Mouse (Mus musculus) left cerebral cortex, adult 2 months (tissue): ENCODE measurements around the gene Thbs4. TPM values are rescaled to one million over a fixed set of nuclear protein-coding genes. Genes with fewer than 3 reads are reported as not detected.

Source experiments
- DNase-seq, 2 experiments: peaks; one replicate each; pipeline ENCODE4 v3.0.0; 2021 to 2022; ENCODE audit warnings: low spot score in 2 of 2, mixed read lengths in 1 of 2; ENCODE audit errors: extremely low spot score in 1 of 2
- H3K27ac ChIP-seq: fragments of 200-600 bp; 2 replicates; pipeline ENCODE4 v1.8.1; 2022
- H3K4me3 ChIP-seq: fragments of 200-600 bp; 2 replicates; pipeline ENCODE4 v1.8.1; 2022
- CTCF ChIP-seq: fragments of 200-600 bp; IDR thresholded peaks from 2 replicates; pipeline ENCODE4 v1.8.1; 2022; ENCODE audit warnings: antibody characterized with exemption, mild to moderate bottlenecking, moderate library complexity
- intact Hi-C: fragments of 180-260 bp; cut with DNase I; formaldehyde crosslinking; loops from one replicate; pipeline ENCODE4 v1.15.1; 2025
- total RNA-seq, 2 experiments: library from RNA; stranded (reverse); gene quantifications; 2 replicates each; pipeline ENCODE4 v1.2.3; 2021

Thbs4 gene
- total RNA-seq, 2 experiments from 2014 or later, result 3.4 to 5.8 TPM

DNA sequence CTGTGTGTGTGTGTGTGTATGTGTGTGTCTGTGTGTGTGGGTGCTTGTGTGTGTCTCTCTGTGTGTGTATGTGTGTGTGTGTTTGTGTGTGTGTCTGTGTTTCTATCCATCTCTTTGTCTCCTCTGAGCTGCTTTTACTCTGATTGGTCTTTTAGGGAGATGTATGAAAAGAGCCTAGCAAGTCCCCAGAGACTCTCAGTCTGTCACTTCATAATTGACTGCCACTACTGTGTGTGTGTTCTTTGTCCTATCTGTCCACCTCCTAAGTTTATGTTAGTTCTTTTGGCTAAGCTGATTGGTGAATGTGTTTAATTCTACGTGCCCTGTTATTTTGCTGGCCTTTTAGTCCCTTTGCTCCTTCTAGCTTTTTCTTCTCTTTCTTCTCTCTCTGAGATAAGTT is 58.9 kb downstream of the Thbs4 start:
- DNase-seq, result no peak
- Histone ChIP-seq H3K4me3 (no peak overlapping the region), H3K27ac (no peak overlapping the region)
- no peak for TF ChIP-seq CTCF
- intact Hi-C loops, result no loop called here

- H3K4me3 ChIP-seq, result no peak overlapping the region
- H3K27ac ChIP-seq, result no peak overlapping the region
- no peak for TF ChIP-seq CTCF
- DNase-seq, result no peak
- intact Hi-C loops, result no loop called here
These were observed 60.9 kb downstream of the Thbs4 start for GRCm38 (mm10) chr13:92733741-92734140.

GRCm38 (mm10) chr13:92733252-92733651 is 61.4 kb downstream of the Thbs4 start:
- DNase-seq, result peak; percentile 40 to 52
- intact Hi-C loops, result no loop called here
- Histone ChIP-seq H3K27ac (no peak overlapping the region), H3K4me3 (no peak overlapping the region)
- TF ChIP-seq CTCF, result peak; percentile 52

GRCm38 (mm10) chr13:92732836-92733235 is 61.8 kb downstream of the Thbs4 start:
- Histone ChIP-seq H3K4me3 (no peak overlapping the region), H3K27ac (no peak overlapping the region)
- intact Hi-C loops, result no loop called here

DNA sequence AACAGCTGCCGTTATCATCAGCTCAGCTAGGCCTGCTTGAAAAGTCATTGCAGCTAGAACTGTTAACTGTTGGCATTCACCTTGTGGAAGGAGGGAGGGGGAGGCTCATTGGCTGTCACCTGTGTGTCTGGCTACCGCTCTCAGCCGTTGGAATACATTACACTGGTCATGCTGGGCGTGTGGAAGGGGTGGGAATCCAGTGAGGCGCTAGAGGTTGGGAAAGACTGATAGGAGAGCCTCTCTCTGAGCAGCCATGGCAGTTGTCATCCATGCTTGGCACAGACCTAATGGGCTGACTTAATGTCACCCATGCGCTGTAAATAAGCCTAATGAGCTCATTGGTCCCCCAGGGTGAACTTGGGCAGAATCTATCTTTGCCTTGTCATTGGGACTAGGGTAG is 62.8 kb downstream of the Thbs4 start:
- DNase-seq, result no peak
- H3K27ac ChIP-seq, result no peak overlapping the region
- intact Hi-C loops, result no loop called here
- no peak overlapping the region for H3K4me3 ChIP-seq
- no peak for TF ChIP-seq CTCF

More at GRCm38 (mm10) chr13:92732836-92733235, 61.8 kb downstream of the Thbs4 start:
- DNase-seq, result no peak
- no peak for TF ChIP-seq CTCF

DNA sequence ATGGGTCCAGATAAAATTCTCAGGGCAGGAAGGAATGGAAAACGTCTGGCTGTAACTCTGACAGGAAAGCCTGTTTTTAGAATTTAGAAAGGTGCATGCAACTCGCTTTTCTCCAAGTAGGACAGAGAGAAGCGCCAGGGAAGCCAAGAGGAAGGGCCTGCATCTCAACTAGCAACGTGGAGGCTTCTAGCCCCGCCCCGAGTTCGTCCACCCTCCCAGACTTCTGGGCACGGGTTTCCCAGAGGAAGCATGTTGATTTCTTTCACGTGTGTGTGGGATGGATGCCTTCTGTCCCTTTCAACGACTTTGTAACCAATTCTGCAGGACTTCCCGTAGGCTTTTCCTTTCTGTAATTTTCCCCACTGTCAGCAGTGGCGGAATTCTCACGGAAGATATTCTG is 64.8 kb downstream of the Thbs4 start:
- H3K27ac ChIP-seq, result no peak overlapping the region
- no peak for DNase-seq
- intact Hi-C loops, result no loop called here
- H3K4me3 ChIP-seq, result no peak overlapping the region
- TF ChIP-seq CTCF, result no peak

GRCm38 (mm10) chr13:92722389-92722788 is 72.2 kb downstream of the Thbs4 start:
- no peak overlapping the region for H3K4me3 ChIP-seq
- no peak overlapping the region for H3K27ac ChIP-seq
- no peak for TF ChIP-seq CTCF
- intact Hi-C loops, result no loop called here
- DNase-seq, result no peak

DNA sequence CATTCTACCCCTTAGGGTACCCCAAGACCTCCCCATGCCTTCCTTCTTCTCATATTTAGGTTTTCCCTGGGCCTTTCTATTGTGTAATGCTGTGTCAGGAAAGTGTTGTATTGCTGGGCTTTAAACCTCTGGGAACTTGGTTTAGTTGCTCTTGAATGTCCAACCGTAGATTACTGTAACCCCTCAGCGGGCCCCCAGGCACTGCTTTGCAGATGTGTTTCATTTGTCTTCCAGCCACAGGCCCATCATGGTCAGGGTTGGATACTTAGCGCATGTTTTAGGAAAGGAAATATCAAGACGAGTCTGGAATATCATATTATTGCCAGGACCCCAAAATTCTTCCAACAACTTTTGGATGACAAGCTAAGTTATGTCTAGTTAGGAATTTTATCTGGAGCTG is 73.6 kb downstream of the Thbs4 start:
- TF ChIP-seq CTCF, result no peak
- no peak overlapping the region for H3K4me3 ChIP-seq
- no peak for DNase-seq
- no peak overlapping the region for H3K27ac ChIP-seq
- intact Hi-C loops, result no loop called here

DNA sequence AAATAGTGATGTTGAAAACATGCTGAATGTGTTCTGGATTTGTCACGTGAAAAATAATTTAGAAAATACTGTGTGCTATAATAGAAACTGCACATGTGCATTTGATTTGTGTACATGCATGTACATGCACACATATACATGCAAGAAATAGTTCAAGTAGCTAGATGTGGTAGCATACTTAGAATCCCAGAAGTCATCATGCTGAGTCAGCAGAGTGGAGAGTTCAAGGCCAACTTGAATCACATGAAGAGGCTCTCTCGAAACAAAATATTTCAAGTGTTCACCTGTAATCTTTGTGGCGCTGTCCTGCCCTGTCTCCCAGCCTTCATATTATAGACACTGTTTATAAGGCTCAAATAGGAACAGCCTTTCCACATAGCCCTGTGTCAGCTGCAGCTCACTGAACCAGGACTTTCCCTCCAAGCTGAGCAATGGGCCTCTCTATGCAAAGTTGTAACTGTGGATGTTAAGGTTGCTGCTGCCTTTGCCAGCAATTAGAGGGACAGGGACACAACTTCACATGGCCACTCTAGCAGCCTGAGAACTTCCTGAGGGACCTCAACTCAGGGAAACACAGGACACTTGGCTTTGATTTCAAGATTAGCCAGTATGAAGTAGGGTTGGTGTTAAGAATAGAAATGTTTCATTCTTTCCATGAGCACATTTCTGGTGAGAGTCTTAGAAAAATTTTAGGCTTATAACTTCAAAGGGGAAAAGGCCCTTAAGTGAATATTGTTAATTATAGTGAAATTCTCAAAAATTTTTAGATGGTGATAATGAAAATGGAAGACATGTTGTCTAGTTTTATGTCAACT is 76.6 kb downstream of the Thbs4 start:
- TF ChIP-seq CTCF, result no peak
- intact Hi-C loops, result no loop called here
- no peak overlapping the region for H3K4me3 ChIP-seq

DNA sequence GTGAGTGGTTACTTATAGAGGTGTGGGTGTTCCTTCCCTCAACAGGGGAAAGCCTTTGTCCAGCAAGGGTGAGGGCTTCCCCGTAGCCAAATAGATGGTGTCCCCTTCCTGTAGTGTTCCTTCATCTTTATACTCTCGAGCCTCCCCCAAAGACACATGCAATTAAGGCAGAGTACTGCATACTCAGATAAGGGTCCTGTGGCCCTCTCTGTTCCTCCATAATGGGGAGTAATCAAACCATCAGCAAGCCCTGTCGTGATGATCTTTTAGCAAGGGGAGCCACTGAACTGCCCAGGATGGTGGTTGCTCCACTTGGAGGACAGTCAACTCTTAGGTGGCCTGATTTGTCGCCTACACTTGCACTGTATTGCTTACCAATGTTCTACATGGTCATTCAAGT is 82.0 kb downstream of the Thbs4 start:
- TF ChIP-seq CTCF, result no peak
- H3K27ac ChIP-seq, result no peak overlapping the region
- H3K4me3 ChIP-seq, result no peak overlapping the region
- intact Hi-C loops, result no loop called here
- no peak for DNase-seq

More for the DNA sequence above, 76.6 kb downstream of the Thbs4 start:
- no peak for DNase-seq
- no peak overlapping the region for H3K27ac ChIP-seq

GRCm38 (mm10) chr13:92711821-92712220 is 82.8 kb downstream of the Thbs4 start:
- intact Hi-C loops, result no loop called here
- TF ChIP-seq CTCF, result no peak
- no peak for DNase-seq
- Histone ChIP-seq H3K27ac (no peak overlapping the region), H3K4me3 (no peak overlapping the region)

GRCm38 (mm10) chr13:92710361-92710760 is 84.3 kb downstream of the Thbs4 start:
- intact Hi-C loops, result no loop called here
- H3K4me3 ChIP-seq, result no peak overlapping the region
- no peak for TF ChIP-seq CTCF
- DNase-seq, result no peak
- H3K27ac ChIP-seq, result no peak overlapping the region

DNA sequence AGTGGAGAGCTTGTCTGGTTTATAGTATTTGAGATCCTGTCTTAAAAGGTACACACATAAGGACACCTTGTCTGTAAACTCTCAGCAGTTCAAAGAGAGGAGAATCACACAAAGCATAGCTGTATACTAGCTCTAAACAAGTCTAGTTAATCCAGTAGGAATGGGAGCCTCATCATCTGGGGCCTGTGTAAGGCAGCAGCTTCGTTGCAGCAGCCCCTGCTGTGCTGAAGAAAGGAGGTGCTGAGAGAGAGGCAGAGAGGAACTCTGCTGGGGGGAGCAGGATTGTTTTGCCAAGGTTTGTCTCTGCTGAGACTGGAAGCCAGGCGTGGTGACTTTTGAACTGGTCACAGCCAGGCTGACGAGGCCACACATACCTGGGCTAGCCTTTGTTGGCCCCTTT is 85.1 kb downstream of the Thbs4 start:
- DNase-seq, result no peak
- intact Hi-C loops, result no loop called here
- TF ChIP-seq CTCF, result no peak
- H3K4me3 ChIP-seq, result no peak overlapping the region
- no peak overlapping the region for H3K27ac ChIP-seq
